Mouse (Mus musculus): Measurements from ENCODE around the gene Kcnab1. TPM values are rescaled to one million over a fixed set of nuclear protein-coding genes. Genes with fewer than 3 reads are reported as not detected.

The Kcnab1 gene
- polyA plus RNA-seq, 1 experiment: not detected

- no peaks in the 10 kb centered on the region for H3K36me3 ChIP-seq (ENCODE audit: control insufficient read depth, insufficient read depth, low read length, poor library complexity, severe bottlenecking)
- no peak for TF ChIP-seq POLR2A (IDR thresholded peaks at IDR 0.05; ENCODE audit: insufficient read depth, low read length)
- no peaks in the 10 kb centered on the region for H3K27me3 ChIP-seq (ENCODE audit: control insufficient read depth, insufficient read depth, low read length, poor library complexity, severe bottlenecking)
- H3K9me3 ChIP-seq (replicated peaks; ENCODE audit: control insufficient read depth, insufficient read depth, low read length, poor library complexity, severe bottlenecking): no peaks in the 10 kb centered on the region
- no peak overlapping the region for H3K27ac ChIP-seq (ENCODE audit: insufficient read depth, low read length)
- no peak overlapping the region for H3K9ac ChIP-seq (ENCODE audit: low read depth, poor library complexity, severe bottlenecking)
- no peak overlapping the region for H3K4me3 ChIP-seq (ENCODE audit: low read depth, low read length)
- H3K4me1 ChIP-seq (ENCODE audit: control insufficient read depth, insufficient read depth, low read length): no peaks in the 10 kb centered on the region
Measured at GRCm38 (mm10) chr3:65176846-65177245, 67.7 kb downstream of the Kcnab1 start.

- no peaks in the 10 kb centered on the region for H3K27me3 ChIP-seq (ENCODE audit: control insufficient read depth, insufficient read depth, low read length, poor library complexity, severe bottlenecking)
- H3K9me3 ChIP-seq (replicated peaks; ENCODE audit: control insufficient read depth, insufficient read depth, low read length, poor library complexity, severe bottlenecking): no peaks in the 10 kb centered on the region
- no peaks in the 10 kb centered on the region for H3K36me3 ChIP-seq (ENCODE audit: control insufficient read depth, insufficient read depth, low read length, poor library complexity, severe bottlenecking)
- TF ChIP-seq EP300 (IDR thresholded peaks at IDR 0.05; ENCODE audit: insufficient read depth, low read depth, low read length) (no peak), CTCF (IDR thresholded peaks at IDR 0.05; ENCODE audit: low read depth, low read length) (no peak), POLR2A (IDR thresholded peaks at IDR 0.05; ENCODE audit: insufficient read depth, low read length) (no peak)
- H3K27ac ChIP-seq (ENCODE audit: insufficient read depth, low read length): no peak overlapping the region
- no peaks in the 10 kb centered on the region for H3K4me1 ChIP-seq (ENCODE audit: control insufficient read depth, insufficient read depth, low read length)
- H3K4me3 ChIP-seq (ENCODE audit: low read depth, low read length): no peak overlapping the region
- H3K9ac ChIP-seq (ENCODE audit: low read depth, poor library complexity, severe bottlenecking): no peak overlapping the region
Measured at GRCm38 (mm10) chr3:65187833-65188698, 78.9 kb downstream of the Kcnab1 start.

DNA sequence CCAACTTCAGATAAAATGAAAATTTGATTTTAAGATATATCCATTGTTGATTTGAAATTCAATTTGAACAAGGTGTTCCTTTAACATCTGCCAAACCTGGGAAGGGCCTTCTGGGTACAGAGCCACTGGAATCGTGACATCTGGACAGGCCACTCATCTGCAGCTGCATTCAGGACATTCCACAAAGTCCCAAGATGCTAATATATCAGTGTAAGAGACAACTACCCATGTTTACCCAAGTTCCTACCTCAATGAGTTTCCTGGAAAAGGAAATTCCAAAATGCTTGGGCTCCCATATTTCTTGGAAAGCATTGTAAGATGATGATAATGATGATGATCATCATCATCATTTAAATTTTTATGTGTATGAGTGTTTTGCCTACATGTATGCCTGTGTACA lies 91.4 kb downstream of the Kcnab1 start:
- H3K27ac ChIP-seq (ENCODE audit: insufficient read depth, low read length): no peak overlapping the region
- no peaks in the 10 kb centered on the region for H3K27me3 ChIP-seq (ENCODE audit: control insufficient read depth, insufficient read depth, low read length, poor library complexity, severe bottlenecking)
- H3K9me3 ChIP-seq (replicated peaks; ENCODE audit: control insufficient read depth, insufficient read depth, low read length, poor library complexity, severe bottlenecking): no peaks in the 10 kb centered on the region
- no peaks in the 10 kb centered on the region for H3K36me3 ChIP-seq (ENCODE audit: control insufficient read depth, insufficient read depth, low read length, poor library complexity, severe bottlenecking)
- H3K4me1 ChIP-seq (ENCODE audit: control insufficient read depth, insufficient read depth, low read length): no peaks in the 10 kb centered on the region
- H3K9ac ChIP-seq (ENCODE audit: low read depth, poor library complexity, severe bottlenecking): no peak overlapping the region
- no peak overlapping the region for H3K4me3 ChIP-seq (ENCODE audit: low read depth, low read length)
- TF ChIP-seq EP300 (IDR thresholded peaks at IDR 0.05; ENCODE audit: insufficient read depth, low read depth, low read length) (no peak), CTCF (IDR thresholded peaks at IDR 0.05; ENCODE audit: low read depth, low read length) (no peak)

- TF ChIP-seq EP300 (IDR thresholded peaks at IDR 0.05; ENCODE audit: insufficient read depth, low read depth, low read length): no peak
- TF ChIP-seq CTCF (IDR thresholded peaks at IDR 0.05; ENCODE audit: low read depth, low read length): no peak
- TF ChIP-seq POLR2A (IDR thresholded peaks at IDR 0.05; ENCODE audit: insufficient read depth, low read length): no peak
- Histone ChIP-seq H3K9ac (ENCODE audit: low read depth, poor library complexity, severe bottlenecking) (no peak overlapping the region), H3K27ac (ENCODE audit: insufficient read depth, low read length) (no peak overlapping the region), H3K36me3 (ENCODE audit: control insufficient read depth, insufficient read depth, low read length, poor library complexity, severe bottlenecking) (no peaks in the 10 kb centered on the region), H3K4me1 (ENCODE audit: control insufficient read depth, insufficient read depth, low read length) (no peaks in the 10 kb centered on the region), H3K27me3 (ENCODE audit: control insufficient read depth, insufficient read depth, low read length, poor library complexity, severe bottlenecking) (no peaks in the 10 kb centered on the region), H3K9me3 (replicated peaks; ENCODE audit: control insufficient read depth, insufficient read depth, low read length, poor library complexity, severe bottlenecking) (no peaks in the 10 kb centered on the region), H3K4me3 (ENCODE audit: low read depth, low read length) (no peak overlapping the region)
Measured at GRCm38 (mm10) chr3:65203361-65204117, 94.4 kb downstream of the Kcnab1 start.

- no peak overlapping the region for H3K4me3 ChIP-seq (ENCODE audit: low read depth, low read length)
- no peaks in the 10 kb centered on the region for H3K9me3 ChIP-seq (replicated peaks; ENCODE audit: control insufficient read depth, insufficient read depth, low read length, poor library complexity, severe bottlenecking)
- no peaks in the 10 kb centered on the region for H3K27me3 ChIP-seq (ENCODE audit: control insufficient read depth, insufficient read depth, low read length, poor library complexity, severe bottlenecking)
Measured at GRCm38 (mm10) chr3:65204356-65205075, 95.3 kb downstream of the Kcnab1 start.

More at GRCm38 (mm10) chr3:65204356-65205075, 95.3 kb downstream of the Kcnab1 start:
- Histone ChIP-seq H3K27ac (ENCODE audit: insufficient read depth, low read length) (no peak overlapping the region), H3K9ac (ENCODE audit: low read depth, poor library complexity, severe bottlenecking) (no peak overlapping the region), H3K36me3 (ENCODE audit: control insufficient read depth, insufficient read depth, low read length, poor library complexity, severe bottlenecking) (no peaks in the 10 kb centered on the region), H3K4me1 (ENCODE audit: control insufficient read depth, insufficient read depth, low read length) (no peaks in the 10 kb centered on the region)
- TF ChIP-seq POLR2A (IDR thresholded peaks at IDR 0.05; ENCODE audit: insufficient read depth, low read length): no peak
- no peak for TF ChIP-seq EP300 (IDR thresholded peaks at IDR 0.05; ENCODE audit: insufficient read depth, low read depth, low read length)
- no peak for TF ChIP-seq CTCF (IDR thresholded peaks at IDR 0.05; ENCODE audit: low read depth, low read length)
